ENCODE assay signal across 18 mouse cellular contexts in genomic region chr6:144041941-144042340, GRCm38 (mm10).
A peak's percentile ranks its signal among the peaks of the same experiment; 100 is the strongest.
DNase-seq lines count a peak whose midpoint lies in the region; ATAC-seq and TF ChIP-seq lines count a peak whose summit lies in the region.
"Had no signal": no experiment of that assay in that cellular context is flagged by ENCODE, and none has a peak within 500 bp of the region (broad histone marks: within the 10 kb centered on the region; RNA-seq: fewer than 3 reads in every experiment).

No protein-coding gene starts in this region.

- H3K36me3 ChIP-seq in liver, postnatal 0 days (replicated peaks; ENCODE audit: insufficient read depth, low read length): no peaks in the 10 kb centered on the region
- no peaks in the 10 kb centered on the region for H3K36me3 ChIP-seq in neural tube, embryonic 13.5 days
- H3K36me3 ChIP-seq in neural tube, embryonic 15.5 days: no peaks in the 10 kb centered on the region
- peaks cover 2% of the 10 kb centered on the region; the same call in 1 of the 2 replicates for H3K36me3 ChIP-seq in limb, embryonic 13.5 days
- peaks cover 5% of the 10 kb centered on the region; the same call in 1 of the 2 replicates for H3K36me3 ChIP-seq in embryonic facial prominence, embryonic 10.5 days (replicated peaks)
- H3K36me3 ChIP-seq: embryonic facial prominence, embryonic 13.5 days; hindbrain, embryonic 15.5 days; liver, embryonic 13.5 days; neural tube, embryonic 12.5 days had no signal

- H3K4me1 ChIP-seq in liver, postnatal 0 days (ENCODE audit: insufficient read depth): no peaks in the 10 kb centered on the region; the same call in 1 of the 2 replicates
- peaks cover 51% of the 10 kb centered on the region for H3K4me1 ChIP-seq in neural tube, embryonic 13.5 days (replicated peaks)
- peaks cover 26% of the 10 kb centered on the region for H3K4me1 ChIP-seq in neural tube, embryonic 15.5 days
- H3K4me1 ChIP-seq in limb, embryonic 13.5 days: peaks cover 60% of the 10 kb centered on the region
- H3K4me1 ChIP-seq in embryonic facial prominence, embryonic 10.5 days: peaks cover 65% of the 10 kb centered on the region
- H3K4me1 ChIP-seq: liver, embryonic 13.5 days; megakaryocyte, embryonic 14.5 days had no signal

- H3K4me3 ChIP-seq in liver, postnatal 0 days (ENCODE audit: low read depth, low read length): no peak overlapping the region
- no peak overlapping the region for H3K4me3 ChIP-seq in neural tube, embryonic 13.5 days
- H3K4me3 ChIP-seq in neural tube, embryonic 15.5 days (replicated peaks): no peak overlapping the region
- H3K4me3 ChIP-seq in limb, embryonic 13.5 days: no peak overlapping the region
- no peak overlapping the region for H3K4me3 ChIP-seq in embryonic facial prominence, embryonic 10.5 days
- H3K4me3 ChIP-seq: embryonic facial prominence, embryonic 13.5 days; hindbrain, embryonic 15.5 days; liver, embryonic 13.5 days; megakaryocyte, embryonic 14.5 days; neural tube, embryonic 12.5 days had no signal

- no peaks in the 10 kb centered on the region for H3K9me3 ChIP-seq in liver, postnatal 0 days (ENCODE audit: low read length)
- no peaks in the 10 kb centered on the region for H3K9me3 ChIP-seq in neural tube, embryonic 13.5 days
- H3K9me3 ChIP-seq in neural tube, embryonic 15.5 days (replicated peaks): no peaks in the 10 kb centered on the region
- H3K9me3 ChIP-seq in limb, embryonic 13.5 days: no peaks in the 10 kb centered on the region
- H3K9me3 ChIP-seq in embryonic facial prominence, embryonic 10.5 days: no peaks in the 10 kb centered on the region
- H3K9me3 ChIP-seq: embryonic facial prominence, embryonic 13.5 days; hindbrain, embryonic 15.5 days; liver, embryonic 13.5 days; megakaryocyte, embryonic 14.5 days; neural tube, embryonic 12.5 days had no signal

- no peak overlapping the region for H3K27ac ChIP-seq in liver, postnatal 0 days (ENCODE audit: low read depth)
- peak overlapping the region; percentile 35; the same call in 1 of the 2 replicates for H3K27ac ChIP-seq in neural tube, embryonic 13.5 days (replicated peaks)
- H3K27ac ChIP-seq in neural tube, embryonic 15.5 days (replicated peaks): no peak overlapping the region
- peak overlapping the region; percentile 16; the same call in 1 of the 2 replicates for H3K27ac ChIP-seq in limb, embryonic 13.5 days
- no peak overlapping the region for H3K27ac ChIP-seq in embryonic facial prominence, embryonic 10.5 days (replicated peaks)
- H3K27ac ChIP-seq: hindbrain, embryonic 15.5 days; liver, embryonic 13.5 days; neural tube, embryonic 12.5 days had no signal

- WGBS in liver, postnatal 0 days (ENCODE audit: insufficient replicate concordance): 64% methylated on average over 9 of the region's 9 CpGs
- WGBS in neural tube, embryonic 13.5 days: 44% methylated on average over 9 of the region's 9 CpGs
- WGBS in neural tube, embryonic 15.5 days: 44% methylated on average over 9 of the region's 9 CpGs
- 75% methylated on average over 9 of the region's 9 CpGs for WGBS in limb, embryonic 13.5 days
- 78% methylated on average over 9 of the region's 9 CpGs for WGBS in embryonic facial prominence, embryonic 10.5 days

- no peaks in the 10 kb centered on the region for H3K27me3 ChIP-seq in liver, postnatal 0 days (ENCODE audit: insufficient read depth, low read length)
- no peaks in the 10 kb centered on the region for H3K27me3 ChIP-seq in neural tube, embryonic 13.5 days
- H3K27me3 ChIP-seq in neural tube, embryonic 15.5 days (replicated peaks): no peaks in the 10 kb centered on the region
- no peaks in the 10 kb centered on the region for H3K27me3 ChIP-seq in limb, embryonic 13.5 days
- H3K27me3 ChIP-seq in embryonic facial prominence, embryonic 10.5 days (replicated peaks; ENCODE audit: low read depth, poor library complexity, severe bottlenecking): no peaks in the 10 kb centered on the region
- H3K27me3 ChIP-seq: embryonic facial prominence, embryonic 13.5 days; hindbrain, embryonic 15.5 days; liver, embryonic 13.5 days; neural tube, embryonic 12.5 days had no signal

- H3K9ac ChIP-seq in liver, postnatal 0 days (replicated peaks): no peak overlapping the region
- no peak overlapping the region for H3K9ac ChIP-seq in neural tube, embryonic 13.5 days
- no peak overlapping the region for H3K9ac ChIP-seq in neural tube, embryonic 15.5 days (replicated peaks)
- H3K9ac ChIP-seq in limb, embryonic 13.5 days: no peak overlapping the region
- H3K9ac ChIP-seq: embryonic facial prominence, embryonic 13.5 days; hindbrain, embryonic 15.5 days; liver, embryonic 13.5 days; neural tube, embryonic 12.5 days had no signal

- no peak for TF ChIP-seq EP300 in liver, postnatal 0 days (IDR thresholded peaks at IDR 0.05; ENCODE audit: low read depth)

- H3K4me2 ChIP-seq in liver, postnatal 0 days (ENCODE audit: low read depth, low read length): no peak overlapping the region
- H3K4me2 ChIP-seq in neural tube, embryonic 13.5 days: no peak overlapping the region
- H3K4me2 ChIP-seq in neural tube, embryonic 15.5 days: no peak overlapping the region
- H3K4me2 ChIP-seq in limb, embryonic 13.5 days (replicated peaks): no peak overlapping the region
- H3K4me2 ChIP-seq: embryonic facial prominence, embryonic 13.5 days; hindbrain, embryonic 15.5 days; liver, embryonic 13.5 days; neural tube, embryonic 12.5 days had no signal

- no peak for TF ChIP-seq CTCF in liver, postnatal 0 days (IDR thresholded peaks at IDR 0.05; ENCODE audit: low read depth)

- peak; percentile 77 for ATAC-seq in liver, postnatal 0 days
- ATAC-seq in neural tube, embryonic 13.5 days (ENCODE audit: low read depth): 0 out of 2 replicates have a peak, but pooled peaks have one; percentile 33
- no peak for ATAC-seq in neural tube, embryonic 15.5 days (ENCODE audit: low FRiP score)
- ATAC-seq in limb, embryonic 13.5 days (ENCODE audit: low FRiP score, low read depth): no peak

- DNase-seq in liver, postnatal 0 days: no peak
- DNase-seq in liver: no peak
- DNase-seq in embryonic facial prominence, embryonic 10.5 days (ENCODE audit: low spot score): no peak
- DNase-seq in adrenal gland, postnatal 14 days: no peak
- DNase-seq: cerebellum, adult 9-10 months; gastrocnemius, postnatal 25 days; heart, postnatal 10 days; kidney, adult 9 months; liver, embryonic 13.5 days; right cerebral cortex, postnatal 14 days; thymus, postnatal 4 days had no signal

Comparison
In these comparisons a context has a peak if more than half of its experiments do, and no peak if none do; other contexts are left out.
1. ATAC-seq: peak in liver, postnatal 0 days (single experiment) and neural tube, embryonic 13.5 days (single experiment); none in neural tube, embryonic 15.5 days (single experiment) and limb, embryonic 13.5 days (single experiment).
2. H3K27ac ChIP-seq: peak in neural tube, embryonic 13.5 days (single experiment) and limb, embryonic 13.5 days (single experiment); none in liver, postnatal 0 days (single experiment), neural tube, embryonic 15.5 days (single experiment) and embryonic facial prominence, embryonic 10.5 days (single experiment).